Mouse (Mus musculus): ENCODE results near the gene Srpk1.
"Not testable (repeated sequence)": the region's sequence is repeated elsewhere in the genome, so short reads cannot be mapped to it uniquely, and the experiment has no call there.

The Srpk1 gene

GRCm38 (mm10) chr17:28554021-28554420 lies 68.5 kb downstream of the Srpk1 start:
- H3K36me3 ChIP-seq (ENCODE audit: control insufficient read depth, insufficient read depth, low read length, poor library complexity, severe bottlenecking); H3K27me3 ChIP-seq (ENCODE audit: control insufficient read depth, insufficient read depth, low read length, poor library complexity, severe bottlenecking); DNase-seq (ENCODE audit: low read depth, low spot score): not testable (repeated sequence)

- Histone ChIP-seq H3K27me3 (ENCODE audit: control insufficient read depth, insufficient read depth, low read length, poor library complexity, severe bottlenecking) (no peaks in the 10 kb centered on the region), H3K36me3 (ENCODE audit: control insufficient read depth, insufficient read depth, low read length, poor library complexity, severe bottlenecking) (no peaks in the 10 kb centered on the region)
- DNase-seq (ENCODE audit: low read depth, low spot score), result peak; percentile 81
Measured at GRCm38 (mm10) chr17:28553040-28553793, 69.3 kb downstream of the Srpk1 start.

- DNase-seq (ENCODE audit: low read depth, low spot score), result no peak
Measured at GRCm38 (mm10) chr17:28549111-28549510, 73.4 kb downstream of the Srpk1 start, which contains the start of gene Clpsl2. Gene Clpsl2, plus strand, starts transcription at chr17:28549411.

GRCm38 (mm10) chr17:28548550-28548949 lies 74.0 kb downstream of the Srpk1 start:
- DNase-seq (ENCODE audit: low read depth, low spot score), result no peak
- Histone ChIP-seq H3K36me3 (ENCODE audit: control insufficient read depth, insufficient read depth, low read length, poor library complexity, severe bottlenecking) (no peaks in the 10 kb centered on the region), H3K27me3 (ENCODE audit: control insufficient read depth, insufficient read depth, low read length, poor library complexity, severe bottlenecking) (no peaks in the 10 kb centered on the region)

More at GRCm38 (mm10) chr17:28549111-28549510, 73.4 kb downstream of the Srpk1 start, which contains the start of gene Clpsl2:
- Histone ChIP-seq H3K27me3 (ENCODE audit: control insufficient read depth, insufficient read depth, low read length, poor library complexity, severe bottlenecking) (no peaks in the 10 kb centered on the region), H3K36me3 (ENCODE audit: control insufficient read depth, insufficient read depth, low read length, poor library complexity, severe bottlenecking) (no peaks in the 10 kb centered on the region)

GRCm38 (mm10) chr17:28546925-28547324 lies 75.6 kb downstream of the Srpk1 start:
- H3K36me3 ChIP-seq (ENCODE audit: control insufficient read depth, insufficient read depth, low read length, poor library complexity, severe bottlenecking), result no peaks in the 10 kb centered on the region
- no peak for DNase-seq (ENCODE audit: low read depth, low spot score)
- H3K27me3 ChIP-seq (ENCODE audit: control insufficient read depth, insufficient read depth, low read length, poor library complexity, severe bottlenecking), result no peaks in the 10 kb centered on the region

GRCm38 (mm10) chr17:28537881-28538280 lies 84.6 kb downstream of the Srpk1 start:
- no peaks in the 10 kb centered on the region for H3K27me3 ChIP-seq (ENCODE audit: control insufficient read depth, insufficient read depth, low read length, poor library complexity, severe bottlenecking)
- H3K36me3 ChIP-seq (ENCODE audit: control insufficient read depth, insufficient read depth, low read length, poor library complexity, severe bottlenecking), result no peaks in the 10 kb centered on the region
- DNase-seq (ENCODE audit: low read depth, low spot score), result no peak
